Mouse (Mus musculus): Measurements from ENCODE around the gene Csmd2. TPM values are rescaled to one million over a fixed set of nuclear protein-coding genes. Genes with fewer than 3 reads are reported as not detected.

Gene Csmd2
- total and polyA plus RNA-seq, 3 experiments = 0.11 TPM; not detected in 2

- no peak for DNase-seq (ENCODE audit: low spot score)
- H3K36me3 ChIP-seq (replicated peaks) = no peaks in the 10 kb centered on the region
Measured at GRCm38 (mm10) chr4:128401591-128401990, 413.9 kb downstream of the Csmd2 start.

GRCm38 (mm10) chr4:128402706-128403105, 415.0 kb downstream of the Csmd2 start:
- DNase-seq (ENCODE audit: low spot score) (no peak), ATAC-seq (ENCODE audit: extremely low read depth, insufficient number of reproducible peaks, low FRiP score, poor library complexity, severe bottlenecking) (no peak)
- no peaks in the 10 kb centered on the region for H3K27me3 ChIP-seq (ENCODE audit: insufficient read depth, low read length)
- TF ChIP-seq POLR2AphosphoS5 (IDR thresholded peaks at IDR 0.05; ENCODE audit: insufficient replicate concordance, low read depth, low read length) (no peak), CTCF (IDR thresholded peaks at IDR 0.05; ENCODE audit: low read depth, low read length) (no peak), TAL1 (conservative IDR thresholded peaks at IDR 0.05; ENCODE audit: low read depth, low read length) (no peak), GATA1 (IDR thresholded peaks at IDR 0.05; ENCODE audit: borderline replicate concordance, low read length) (no peak), GATA2 (IDR thresholded peaks at IDR 0.05; ENCODE audit: borderline replicate concordance, low read depth, low read length) (no peak)
- H3K4me1 ChIP-seq (ENCODE audit: insufficient read depth, low read depth, low read length) = no peaks in the 10 kb centered on the region
- H3K4me3 ChIP-seq (ENCODE audit: low read depth, low read length) = no peak overlapping the region
- H3K36me3 ChIP-seq (replicated peaks) = no peaks in the 10 kb centered on the region
- H3K9me3 ChIP-seq (replicated peaks) = peaks cover 63% of the 10 kb centered on the region

More at GRCm38 (mm10) chr4:128401591-128401990, 413.9 kb downstream of the Csmd2 start:
- no peaks in the 10 kb centered on the region for H3K27me3 ChIP-seq (ENCODE audit: insufficient read depth, low read length)
- H3K4me3 ChIP-seq (ENCODE audit: low read depth, low read length) = no peak overlapping the region
- TF ChIP-seq TAL1 (conservative IDR thresholded peaks at IDR 0.05; ENCODE audit: low read depth, low read length) = no peak
- TF ChIP-seq GATA1 (IDR thresholded peaks at IDR 0.05; ENCODE audit: borderline replicate concordance, low read length) = no peak
- TF ChIP-seq GATA2 (IDR thresholded peaks at IDR 0.05; ENCODE audit: borderline replicate concordance, low read depth, low read length) = no peak
- no peaks in the 10 kb centered on the region for H3K4me1 ChIP-seq (ENCODE audit: insufficient read depth, low read depth, low read length)
- no peak for ATAC-seq (ENCODE audit: extremely low read depth, insufficient number of reproducible peaks, low FRiP score, poor library complexity, severe bottlenecking)
- peaks cover 70% of the 10 kb centered on the region for H3K9me3 ChIP-seq (replicated peaks)

GRCm38 (mm10) chr4:128405576-128405975, 417.9 kb downstream of the Csmd2 start:
- Histone ChIP-seq H3K4me3 (ENCODE audit: low read depth, low read length) (no peak overlapping the region), H3K36me3 (replicated peaks) (no peaks in the 10 kb centered on the region), H3K9me3 (replicated peaks) (peaks cover 52% of the 10 kb centered on the region), H3K4me1 (ENCODE audit: insufficient read depth, low read depth, low read length) (no peaks in the 10 kb centered on the region), H3K27me3 (ENCODE audit: insufficient read depth, low read length) (no peaks in the 10 kb centered on the region)
- ATAC-seq (ENCODE audit: extremely low read depth, insufficient number of reproducible peaks, low FRiP score, poor library complexity, severe bottlenecking) (no peak), DNase-seq (ENCODE audit: low spot score) (no peak)
- TF ChIP-seq POLR2AphosphoS5 (IDR thresholded peaks at IDR 0.05; ENCODE audit: insufficient replicate concordance, low read depth, low read length) (no peak), CTCF (IDR thresholded peaks at IDR 0.05; ENCODE audit: low read depth, low read length) (no peak), GATA2 (IDR thresholded peaks at IDR 0.05; ENCODE audit: borderline replicate concordance, low read depth, low read length) (no peak), TAL1 (conservative IDR thresholded peaks at IDR 0.05; ENCODE audit: low read depth, low read length) (no peak), GATA1 (IDR thresholded peaks at IDR 0.05; ENCODE audit: borderline replicate concordance, low read length) (no peak)

- Histone ChIP-seq H3K4me1 (ENCODE audit: insufficient read depth, low read depth, low read length) (no peaks in the 10 kb centered on the region), H3K4me3 (ENCODE audit: low read depth, low read length) (no peak overlapping the region), H3K9me3 (replicated peaks) (peaks cover 55% of the 10 kb centered on the region), H3K36me3 (replicated peaks) (no peaks in the 10 kb centered on the region), H3K27me3 (ENCODE audit: insufficient read depth, low read length) (no peaks in the 10 kb centered on the region)
- ATAC-seq (ENCODE audit: extremely low read depth, insufficient number of reproducible peaks, low FRiP score, poor library complexity, severe bottlenecking) (no peak), DNase-seq (ENCODE audit: low spot score) (no peak)
- TF ChIP-seq GATA1 (IDR thresholded peaks at IDR 0.05; ENCODE audit: borderline replicate concordance, low read length) (no peak), GATA2 (IDR thresholded peaks at IDR 0.05; ENCODE audit: borderline replicate concordance, low read depth, low read length) (no peak), CTCF (IDR thresholded peaks at IDR 0.05; ENCODE audit: low read depth, low read length) (no peak), TAL1 (conservative IDR thresholded peaks at IDR 0.05; ENCODE audit: low read depth, low read length) (no peak), POLR2AphosphoS5 (IDR thresholded peaks at IDR 0.05; ENCODE audit: insufficient replicate concordance, low read depth, low read length) (no peak)
Measured at GRCm38 (mm10) chr4:128407084-128407845, 419.6 kb downstream of the Csmd2 start.

GRCm38 (mm10) chr4:128411941-128412630, 424.4 kb downstream of the Csmd2 start:
- no peak for ATAC-seq (ENCODE audit: extremely low read depth, insufficient number of reproducible peaks, low FRiP score, poor library complexity, severe bottlenecking)
- DNase-seq (ENCODE audit: low spot score) = no peak
- Histone ChIP-seq H3K4me1 (ENCODE audit: insufficient read depth, low read depth, low read length) (no peaks in the 10 kb centered on the region), H3K36me3 (replicated peaks) (no peaks in the 10 kb centered on the region), H3K27me3 (ENCODE audit: insufficient read depth, low read length) (no peaks in the 10 kb centered on the region), H3K4me3 (ENCODE audit: low read depth, low read length) (no peak overlapping the region), H3K9me3 (replicated peaks) (peaks cover 70% of the 10 kb centered on the region)
- no peak for TF ChIP-seq GATA1 (IDR thresholded peaks at IDR 0.05; ENCODE audit: borderline replicate concordance, low read length)

- Histone ChIP-seq H3K4me3 (ENCODE audit: low read depth, low read length) (no peak overlapping the region), H3K27me3 (ENCODE audit: insufficient read depth, low read length) (no peaks in the 10 kb centered on the region), H3K36me3 (replicated peaks) (no peaks in the 10 kb centered on the region), H3K4me1 (ENCODE audit: insufficient read depth, low read depth, low read length) (no peaks in the 10 kb centered on the region), H3K9me3 (replicated peaks) (peaks cover 78% of the 10 kb centered on the region)
- ATAC-seq (ENCODE audit: extremely low read depth, insufficient number of reproducible peaks, low FRiP score, poor library complexity, severe bottlenecking) (no peak), DNase-seq (ENCODE audit: low spot score) (no peak)
- TF ChIP-seq GATA1 (IDR thresholded peaks at IDR 0.05; ENCODE audit: borderline replicate concordance, low read length) (no peak), CTCF (IDR thresholded peaks at IDR 0.05; ENCODE audit: low read depth, low read length) (no peak), POLR2AphosphoS5 (IDR thresholded peaks at IDR 0.05; ENCODE audit: insufficient replicate concordance, low read depth, low read length) (no peak), TAL1 (conservative IDR thresholded peaks at IDR 0.05; ENCODE audit: low read depth, low read length) (no peak), GATA2 (IDR thresholded peaks at IDR 0.05; ENCODE audit: borderline replicate concordance, low read depth, low read length) (no peak)
Measured at GRCm38 (mm10) chr4:128414741-128415140, 427.1 kb downstream of the Csmd2 start.
